Mouse (Mus musculus) kidney, embryonic 16.5 days (tissue): ENCODE measurements at regions not wholly inside any gene's neighbourhood (a gene's known extent, or its start where the extent isn't known, plus 50 kb on each side); places are given as distances from the start of the nearest gene placed in this dataset.

ENCODE experiments used
- ATAC-seq: fragments of 200-750 bp; cut with Nextera tagmentation; 2 replicates; pipeline ENCODE4 v1.8.0; 2017; ENCODE audit warnings: moderate TSS enrichment; ENCODE audit not compliant: low FRiP score, low TSS enrichment
- H3K27ac ChIP-seq: fragments of 300-500 bp; sonication (generic); 2 replicates; pipeline ENCODE4 v1.5.1; 2014; ENCODE audit warnings: low read length
- H3K27me3 ChIP-seq: fragments of 300-500 bp; sonication (generic); 2 replicates; pipeline ENCODE4 v1.6.1; 2014; ENCODE audit warnings: low read length, control low read depth, mixed read lengths; ENCODE audit not compliant: insufficient read depth
- H3K36me3 ChIP-seq: fragments of 300-500 bp; sonication (generic); 2 replicates; pipeline ENCODE4 v1.6.1; 2014; ENCODE audit warnings: low read length, control low read depth, mixed read lengths; ENCODE audit not compliant: insufficient read depth
- H3K4me1 ChIP-seq: fragments of 300-500 bp; sonication (generic); 2 replicates; pipeline ENCODE4 v1.6.1; 2014; ENCODE audit warnings: low read length, control low read depth, mixed read lengths; ENCODE audit not compliant: insufficient read depth
- H3K4me2 ChIP-seq: fragments of 300-500 bp; sonication (generic); replicated peaks from 2 replicates; pipeline ENCODE4 v1.6.1; 2014; ENCODE audit warnings: low read depth, low read length
- H3K4me3 ChIP-seq: fragments of 300-500 bp; sonication (generic); 2 replicates; pipeline ENCODE4 v1.5.1; 2014; ENCODE audit warnings: mild to moderate bottlenecking, low read length
- H3K9ac ChIP-seq: fragments of 300-500 bp; sonication (generic); replicated peaks from 2 replicates; pipeline ENCODE4 v1.6.1; 2014; ENCODE audit warnings: low read length
- H3K9me3 ChIP-seq: fragments of 300-500 bp; sonication (generic); 2 replicates; pipeline ENCODE4 v1.6.1; 2016; ENCODE audit warnings: low read length, control low read depth
- WGBS: fragments of 180-500 bp; shearing (Covaris S2); extraction: QIAGEN DNeasy Blood & Tissue Kit; methylation state at CpG from one replicate; pipeline ENCODE4 v1.1.7; 2014; 5-methylcytosine and 5-hydroxymethylcytosine counted together

DNA sequence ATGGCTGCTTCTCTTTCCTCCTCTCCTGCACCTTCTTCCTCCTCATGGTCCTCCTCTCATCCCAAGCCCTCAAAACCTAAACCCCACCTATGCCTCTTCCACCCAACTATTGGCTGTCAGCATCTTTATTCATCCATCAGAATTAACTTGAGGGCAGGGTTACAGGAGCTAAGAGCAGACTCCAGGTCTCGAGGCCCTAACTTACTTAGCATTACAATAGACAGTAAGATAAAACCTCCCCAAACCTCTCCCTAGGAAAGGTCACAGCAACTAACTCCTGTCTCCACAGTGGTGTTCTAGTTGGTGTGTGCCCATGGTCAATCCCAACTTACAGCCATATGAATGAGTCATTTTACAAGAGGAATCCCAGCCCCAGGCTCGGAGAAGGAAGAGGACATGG, 88.3 kb upstream of the Rpl38 start:
- no peak for ATAC-seq
- peaks cover 10% of the 10 kb centered on the region for H3K9me3 ChIP-seq
- no peak overlapping the region for H3K4me3 ChIP-seq
- H3K27me3 ChIP-seq, result no peaks in the 10 kb centered on the region
- peaks cover 4% of the 10 kb centered on the region for H3K4me1 ChIP-seq
- WGBS, result 71% methylated on average over 2 of the region's 2 CpGs
- no peak overlapping the region for H3K9ac ChIP-seq
- H3K27ac ChIP-seq, result no peak overlapping the region
- no peak overlapping the region for H3K4me2 ChIP-seq
- H3K36me3 ChIP-seq, result no peaks in the 10 kb centered on the region

DNA sequence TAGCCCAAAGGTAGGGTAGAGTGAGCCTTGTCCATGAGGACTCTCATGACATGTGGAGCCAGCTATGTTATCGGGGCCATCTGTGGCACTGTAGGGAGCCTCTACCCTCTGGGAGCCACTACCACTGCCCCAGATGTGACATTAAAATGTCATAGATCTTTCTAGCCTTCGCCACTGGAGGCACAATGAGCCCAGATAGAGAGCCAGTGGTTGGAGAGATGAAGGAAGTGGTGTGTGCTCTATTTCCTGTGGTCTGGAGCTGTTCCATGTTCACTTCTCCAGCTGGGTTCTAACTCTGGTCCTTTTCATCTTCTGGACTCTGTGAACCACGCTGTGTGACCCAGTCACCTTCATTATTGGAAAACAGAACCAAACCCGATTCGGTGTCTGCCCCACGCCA, 89.8 kb upstream of the Rpl38 start:
- ATAC-seq, result no peak
- no peak overlapping the region for H3K9ac ChIP-seq
- peaks cover 15% of the 10 kb centered on the region for H3K9me3 ChIP-seq

DNA sequence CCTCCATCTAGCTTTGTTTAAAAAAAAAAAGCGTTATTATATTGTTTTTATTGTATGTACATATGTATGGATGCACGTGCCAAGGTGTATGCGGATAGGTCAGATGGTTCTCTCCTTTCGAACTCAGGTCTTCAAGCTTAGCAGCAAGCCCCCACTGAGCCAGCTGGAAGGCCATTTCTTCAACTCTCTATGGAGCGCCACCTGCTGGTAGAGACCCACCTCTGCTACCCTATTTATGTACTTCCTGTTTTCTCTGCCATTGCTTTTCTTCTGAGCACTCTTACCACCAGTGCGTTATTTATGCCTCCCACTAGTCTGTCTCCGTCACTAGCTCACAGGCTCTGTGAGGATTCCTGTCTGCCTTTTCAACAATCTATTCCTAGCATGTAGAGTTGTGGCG, 91.5 kb upstream of the Rpl38 start:
- H3K9ac ChIP-seq, result no peak overlapping the region
- H3K27me3 ChIP-seq, result no peaks in the 10 kb centered on the region
- H3K9me3 ChIP-seq, result peaks cover 11% of the 10 kb centered on the region
- WGBS, result 79% methylated on average over 8 of the region's 8 CpGs
- no peak for ATAC-seq
- H3K4me2 ChIP-seq, result no peak overlapping the region
- H3K27ac ChIP-seq, result no peak overlapping the region
- H3K36me3 ChIP-seq, result no peaks in the 10 kb centered on the region
- H3K4me3 ChIP-seq, result no peak overlapping the region
- H3K4me1 ChIP-seq, result no peaks in the 10 kb centered on the region

More for the DNA sequence above, 89.8 kb upstream of the Rpl38 start:
- 94% methylated on average over 6 of the region's 6 CpGs for WGBS
- Histone ChIP-seq H3K4me2 (no peak overlapping the region), H3K27ac (no peak overlapping the region), H3K4me1 (no peaks in the 10 kb centered on the region), H3K36me3 (no peaks in the 10 kb centered on the region), H3K27me3 (no peaks in the 10 kb centered on the region), H3K4me3 (no peak overlapping the region)

DNA sequence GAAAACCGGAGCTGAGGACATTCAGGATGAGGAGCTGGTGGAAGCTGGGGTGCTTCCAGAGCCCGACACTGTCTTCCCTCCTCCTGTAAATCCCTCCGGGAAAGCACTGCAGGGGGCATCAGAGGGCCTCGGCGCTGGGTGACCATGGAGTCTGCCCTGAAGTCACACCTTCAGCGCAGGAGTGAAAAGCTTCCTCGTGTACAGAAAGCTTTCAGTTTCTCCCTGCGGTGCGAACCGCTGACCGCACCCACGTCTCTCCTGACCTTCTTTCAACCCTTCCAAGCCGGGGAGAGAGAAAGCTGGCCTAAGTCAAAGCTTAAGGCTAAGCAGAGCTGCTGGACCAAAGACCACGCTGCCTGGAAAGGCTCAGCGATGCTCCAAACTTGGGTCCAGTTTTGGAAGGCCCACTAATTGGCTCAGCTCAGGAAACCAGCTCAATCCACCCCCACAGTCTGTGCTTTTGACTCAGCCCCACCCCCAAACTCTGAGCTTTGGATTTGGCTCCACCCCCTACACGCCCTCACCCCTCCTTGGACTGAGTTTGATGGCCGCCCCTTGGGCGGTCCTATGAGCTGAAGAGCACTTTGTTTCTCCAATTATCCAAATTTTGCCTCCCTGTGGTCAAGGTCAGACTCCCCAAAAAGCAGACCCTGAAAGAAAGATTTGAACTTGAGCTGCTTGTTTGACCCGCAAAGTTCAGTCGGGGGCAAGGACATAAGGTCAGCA, 97.0 kb upstream of the Rpl38 start:
- no peak overlapping the region for H3K4me3 ChIP-seq
- 43% methylated on average over 20 of the region's 20 CpGs for WGBS

DNA sequence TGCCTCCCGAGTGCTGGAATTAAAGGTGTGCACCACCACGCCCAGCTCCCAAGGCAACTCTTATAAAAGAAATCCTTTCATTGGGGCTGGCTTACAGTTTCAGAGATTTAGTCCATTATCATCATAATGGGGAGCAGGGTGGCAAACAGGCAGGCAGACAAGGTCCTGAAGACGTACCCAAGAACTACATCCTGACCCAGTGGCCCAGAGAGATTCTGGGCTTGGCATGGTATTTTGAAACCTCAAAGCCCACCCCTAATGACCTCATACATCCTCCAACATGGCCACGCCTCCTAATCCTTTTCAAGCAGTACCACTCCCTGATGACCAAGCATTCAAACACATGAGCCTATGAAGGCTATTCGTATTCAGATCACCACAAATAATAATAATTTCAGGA, 98.2 kb upstream of the Rpl38 start:
- no peak for ATAC-seq
- 98% methylated on average over 5 of the region's 5 CpGs for WGBS

More for the DNA sequence above, 97.0 kb upstream of the Rpl38 start:
- Histone ChIP-seq H3K27me3 (peaks cover 8% of the 10 kb centered on the region; the same call in 1 of the 2 replicates), H3K4me2 (no peak overlapping the region; the same call in 1 of the 2 replicates), H3K9ac (no peak overlapping the region), H3K9me3 (peaks cover 11% of the 10 kb centered on the region), H3K4me1 (peaks cover 15% of the 10 kb centered on the region; the same call in 1 of the 2 replicates), H3K36me3 (no peaks in the 10 kb centered on the region), H3K27ac (no peak overlapping the region)
- ATAC-seq, result no peak

DNA sequence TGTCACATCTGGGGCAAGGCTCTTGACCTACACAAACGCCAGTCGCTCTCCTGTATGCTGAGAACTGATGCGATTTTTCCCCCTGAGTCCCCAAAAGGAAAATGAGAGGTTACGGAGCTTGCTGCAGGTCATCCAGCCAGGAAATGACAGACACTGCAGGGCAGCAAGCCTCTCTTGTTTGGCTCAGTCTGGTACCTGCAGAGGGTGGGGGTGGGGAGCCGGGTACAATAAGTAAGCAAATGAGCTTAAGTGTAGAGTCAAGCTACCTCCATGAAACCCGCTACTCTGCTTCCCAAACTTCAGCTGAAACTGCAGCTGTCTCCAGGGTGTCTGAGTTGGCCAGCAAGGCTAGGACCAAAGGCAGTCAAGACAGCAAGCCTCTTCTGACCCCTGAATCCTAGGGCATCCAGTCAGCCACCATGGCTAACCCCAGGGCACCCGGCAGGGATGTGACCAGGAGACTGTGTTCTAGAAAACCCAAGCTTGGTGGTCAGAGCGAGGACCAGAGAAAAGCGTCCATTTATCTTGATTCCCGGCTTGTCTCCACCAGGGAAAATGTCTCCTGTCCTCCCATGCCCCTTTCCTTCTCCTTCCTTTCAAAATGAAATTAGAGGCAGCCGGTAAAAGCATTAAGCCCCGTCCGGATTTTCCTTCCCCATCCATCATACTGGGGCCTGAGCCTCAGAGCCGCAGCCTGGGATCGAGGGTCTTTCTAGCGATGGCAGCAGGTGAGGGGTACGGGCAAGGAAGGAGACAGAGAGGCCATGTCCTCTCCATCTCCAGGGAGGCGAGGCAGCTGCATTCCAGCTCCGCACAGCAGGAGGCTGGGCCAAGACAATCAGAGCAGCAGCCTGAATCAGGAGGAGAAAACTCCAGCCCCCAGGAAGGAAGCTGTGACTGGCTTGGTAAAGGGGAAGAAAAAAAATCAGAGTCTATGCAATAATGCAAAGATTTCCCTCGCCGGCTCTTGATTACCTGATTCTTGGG, 100.2 kb upstream of the Rpl38 start:
- H3K9me3 ChIP-seq, result no peaks in the 10 kb centered on the region
- H3K27me3 ChIP-seq, result peaks cover 8% of the 10 kb centered on the region; the same call in 1 of the 2 replicates
- ATAC-seq, result no peak
- no peaks in the 10 kb centered on the region for H3K36me3 ChIP-seq
- WGBS, result 12% methylated on average over 21 of the region's 21 CpGs
- H3K27ac ChIP-seq, result no peak overlapping the region
- H3K4me2 ChIP-seq, result peak overlapping the region; percentile 11
- H3K9ac ChIP-seq, result no peak overlapping the region
- no peak overlapping the region for H3K4me3 ChIP-seq
- H3K4me1 ChIP-seq, result peaks cover 15% of the 10 kb centered on the region; the same call in 1 of the 2 replicates

More for the DNA sequence above, 98.2 kb upstream of the Rpl38 start:
- Histone ChIP-seq H3K9ac (no peak overlapping the region), H3K9me3 (peaks cover 6% of the 10 kb centered on the region; the same call in 1 of the 2 replicates), H3K4me1 (peaks cover 15% of the 10 kb centered on the region; the same call in 1 of the 2 replicates), H3K36me3 (no peaks in the 10 kb centered on the region), H3K4me3 (no peak overlapping the region), H3K27me3 (peaks cover 8% of the 10 kb centered on the region; the same call in 1 of the 2 replicates), H3K27ac (no peak overlapping the region), H3K4me2 (no peak overlapping the region)

DNA sequence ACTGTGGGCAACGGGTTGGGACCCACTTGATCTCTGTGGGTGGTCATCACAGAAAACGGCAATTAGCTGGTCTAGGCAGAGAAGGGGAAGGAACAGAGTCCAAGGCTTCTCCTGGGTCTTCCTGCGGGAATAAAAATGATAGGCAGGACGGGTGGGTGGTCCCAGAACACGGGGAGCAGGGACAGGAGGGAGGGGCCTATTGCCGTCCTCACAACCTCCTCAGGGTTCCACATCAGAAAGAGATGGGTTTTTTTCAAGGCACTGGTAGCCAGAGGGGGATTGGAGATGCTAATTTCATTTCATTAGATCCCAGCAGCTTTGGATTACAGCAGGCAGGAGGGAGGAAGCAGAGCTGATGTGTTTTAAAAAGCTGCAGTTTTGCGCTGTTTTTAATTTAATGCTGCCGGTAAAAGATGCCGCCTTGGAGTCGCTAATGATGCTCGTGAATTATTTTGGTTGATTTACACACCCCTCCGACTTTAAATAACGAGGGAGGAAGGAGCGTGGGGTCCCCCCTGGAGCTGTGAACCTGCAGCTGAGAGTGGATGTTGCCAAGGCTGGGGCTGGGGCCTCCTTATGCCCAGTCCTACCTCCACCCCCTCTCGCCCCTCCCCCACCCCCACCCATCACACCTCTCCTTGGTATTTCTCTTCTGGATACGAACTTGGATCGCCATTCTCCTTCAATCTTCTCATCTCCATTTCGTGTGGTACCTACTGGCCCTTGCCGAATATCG, 101.1 kb upstream of the Rpl38 start:
- Histone ChIP-seq H3K4me2 (peak overlapping the region; percentile 11), H3K4me3 (no peak overlapping the region), H3K36me3 (no peaks in the 10 kb centered on the region), H3K9ac (no peak overlapping the region), H3K27me3 (peaks cover 8% of the 10 kb centered on the region; the same call in 1 of the 2 replicates), H3K27ac (no peak overlapping the region), H3K4me1 (peaks cover 15% of the 10 kb centered on the region; the same call in 1 of the 2 replicates), H3K9me3 (no peaks in the 10 kb centered on the region)
- peak; percentile 23; the same call in 1 of the 2 replicates for ATAC-seq
- WGBS, result 7% methylated on average over 20 of the region's 20 CpGs

DNA sequence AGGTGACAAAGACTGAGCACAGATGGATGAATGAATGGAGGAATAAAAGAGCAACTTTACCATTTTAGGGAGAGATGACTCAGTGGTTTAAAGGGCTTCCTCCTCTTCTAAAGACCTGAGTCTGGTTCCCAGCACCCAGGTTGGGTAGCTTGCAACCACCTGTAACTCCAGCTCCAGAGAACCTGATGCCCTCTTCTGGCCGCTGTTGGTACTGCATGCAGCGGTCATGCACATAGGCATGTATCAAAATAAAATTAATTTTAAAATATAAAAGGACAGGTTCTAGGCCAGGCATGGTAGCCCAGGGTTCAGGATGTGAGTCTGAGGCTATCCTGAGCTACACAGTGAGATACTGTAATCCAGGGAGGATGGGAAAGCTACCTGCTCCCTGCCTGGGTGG, 103.4 kb upstream of the Rpl38 start:
- no peak overlapping the region for H3K4me3 ChIP-seq
- peaks cover 15% of the 10 kb centered on the region; the same call in 1 of the 2 replicates for H3K4me1 ChIP-seq
- no peak overlapping the region for H3K9ac ChIP-seq
- no peak overlapping the region for H3K27ac ChIP-seq
- no peaks in the 10 kb centered on the region for H3K9me3 ChIP-seq
- 92% methylated on average over 2 of the region's 2 CpGs for WGBS
- peaks cover 8% of the 10 kb centered on the region; the same call in 1 of the 2 replicates for H3K27me3 ChIP-seq
- H3K4me2 ChIP-seq, result no peak overlapping the region
- no peak for ATAC-seq
- H3K36me3 ChIP-seq, result no peaks in the 10 kb centered on the region

DNA sequence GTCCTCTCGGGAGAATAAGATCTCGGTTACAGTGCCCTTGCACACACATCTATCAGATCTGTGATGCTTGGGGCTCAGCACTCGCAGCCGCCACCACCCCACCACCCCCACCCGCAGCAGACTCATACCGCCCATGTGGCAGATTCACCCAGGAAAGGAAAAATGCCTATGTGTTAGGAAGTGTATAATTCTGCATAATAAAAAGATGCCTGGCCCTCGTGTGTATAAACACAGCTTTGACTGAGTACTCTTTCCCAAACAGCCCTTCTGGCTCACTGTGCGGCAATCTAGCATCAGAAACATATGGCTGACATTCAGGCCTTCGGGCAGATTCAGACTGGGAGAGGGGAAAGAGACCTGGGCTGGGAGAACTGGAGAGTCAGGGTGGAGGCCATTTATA, 105.2 kb upstream of the Rpl38 start:
- WGBS, result 76% methylated on average over 9 of the region's 9 CpGs
- no peaks in the 10 kb centered on the region for H3K36me3 ChIP-seq
- ATAC-seq, result no peak
- no peak overlapping the region for H3K4me3 ChIP-seq
- no peak overlapping the region for H3K4me2 ChIP-seq
- peaks cover 8% of the 10 kb centered on the region; the same call in 1 of the 2 replicates for H3K27me3 ChIP-seq
- H3K9ac ChIP-seq, result no peak overlapping the region
- no peaks in the 10 kb centered on the region for H3K9me3 ChIP-seq
- H3K4me1 ChIP-seq, result peaks cover 13% of the 10 kb centered on the region; the same call in 1 of the 2 replicates
- no peak overlapping the region for H3K27ac ChIP-seq
